Mouse (Mus musculus) olfactory bulb, adult 2 months (tissue): ENCODE results near the gene Relch. TPM values are rescaled to one million over a fixed set of nuclear protein-coding genes. Genes with fewer than 3 reads are reported as not detected.

Source experiments
- H3K27ac ChIP-seq: fragments of 200-500 bp; 2 replicates; pipeline ENCODE4 v1.5.1; 2012; ENCODE audit warnings: low read depth, low read length; ENCODE audit not compliant: insufficient read depth
- H3K4me1 ChIP-seq: fragments of 200-500 bp; 2 replicates; pipeline ENCODE4 v1.6.1; 2012; ENCODE audit warnings: low read length; ENCODE audit not compliant: control insufficient read depth, insufficient read depth
- H3K4me3 ChIP-seq: fragments of 200-500 bp; 2 replicates; pipeline ENCODE4 v1.5.1; 2012; ENCODE audit warnings: mild to moderate bottlenecking, low read depth, low read length, moderate library complexity; ENCODE audit not compliant: insufficient read depth
- CTCF ChIP-seq: fragments of 200-500 bp; IDR thresholded peaks from 2 replicates; pipeline ENCODE4 v1.5.1; 2012; ENCODE audit warnings: low read depth, mild to moderate bottlenecking, low read length, moderate library complexity; ENCODE audit not compliant: insufficient read depth
- POLR2A ChIP-seq: fragments of 200-500 bp; IDR thresholded peaks from 2 replicates; pipeline ENCODE4 v1.6.1; 2012; ENCODE audit warnings: mild to moderate bottlenecking, low read depth, low read length, moderate library complexity; ENCODE audit not compliant: insufficient read depth
- WGBS: fragments of 180-500 bp; shearing (Covaris S2); methylation state at CpG from one replicate; pipeline ENCODE4 v1.1.7; 2018; 5-methylcytosine and 5-hydroxymethylcytosine counted together
- polyA plus RNA-seq: library from polyadenylated mRNA; stranded (reverse); fragments of >200 nt; gene quantifications from 2 replicates; pipeline ENCODE4 v1.2.4, GENCODE M21; 2012; ENCODE audit warnings: low replicate concordance; ENCODE audit not compliant: missing spikeins, insufficient read depth, insufficient read length

Gene Relch
- polyA plus RNA-seq, 1 experiment, result not detected

GRCm38 (mm10) chr1:105781391-105782146, 117.9 kb downstream of the Relch start:
- TF ChIP-seq POLR2A (no peak), CTCF (no peak)
- no peak overlapping the region for H3K4me3 ChIP-seq
- WGBS, result 39% methylated on average over 12 of the region's 12 CpGs
- no peak overlapping the region for H3K27ac ChIP-seq
- peaks cover 10% of the 10 kb centered on the region for H3K4me1 ChIP-seq

- TF ChIP-seq POLR2A, result no peak
- no peak for TF ChIP-seq CTCF
- Histone ChIP-seq H3K4me3 (no peak overlapping the region), H3K4me1 (peaks cover 10% of the 10 kb centered on the region), H3K27ac (no peak overlapping the region)
- 85% methylated on average over 5 of the region's 5 CpGs for WGBS
These were observed 120.8 kb downstream of the Relch start for GRCm38 (mm10) chr1:105784257-105785016.

- Histone ChIP-seq H3K4me3 (no peak overlapping the region), H3K4me1 (peaks cover 8% of the 10 kb centered on the region), H3K27ac (no peak overlapping the region)
- 85% methylated on average over 4 of the region's 4 CpGs for WGBS
- TF ChIP-seq POLR2A, result no peak
- TF ChIP-seq CTCF, result no peak
These were observed 121.5 kb downstream of the Relch start for GRCm38 (mm10) chr1:105785146-105785545.

- Histone ChIP-seq H3K27ac (no peak overlapping the region), H3K4me1 (no peaks in the 10 kb centered on the region), H3K4me3 (no peak overlapping the region)
- TF ChIP-seq CTCF (no peak), POLR2A (no peak)
- WGBS, result 79% methylated on average over 6 of the region's 6 CpGs
These were observed 123.2 kb downstream of the Relch start for GRCm38 (mm10) chr1:105786731-105787357.

- H3K27ac ChIP-seq, result no peak overlapping the region
- no peak for TF ChIP-seq POLR2A
- no peak for TF ChIP-seq CTCF
- 64% methylated on average over 3 of the region's 3 CpGs for WGBS
- no peak overlapping the region for H3K4me3 ChIP-seq
- no peaks in the 10 kb centered on the region for H3K4me1 ChIP-seq
These were observed 126.4 kb downstream of the Relch start for GRCm38 (mm10) chr1:105790103-105790502.

- TF ChIP-seq CTCF (no peak), POLR2A (no peak)
- no peak overlapping the region for H3K27ac ChIP-seq
- 94% methylated on average over 6 of the region's 6 CpGs for WGBS
These were observed 131.0 kb downstream of the Relch start for GRCm38 (mm10) chr1:105794670-105795069.

GRCm38 (mm10) chr1:105795705-105796104, 132.0 kb downstream of the Relch start:
- H3K4me1 ChIP-seq, result no peaks in the 10 kb centered on the region
- no peak overlapping the region for H3K4me3 ChIP-seq
- no peak for TF ChIP-seq CTCF
- TF ChIP-seq POLR2A, result no peak
- H3K27ac ChIP-seq, result no peak overlapping the region
- WGBS, result 89% methylated on average over 4 of the region's 4 CpGs

More at GRCm38 (mm10) chr1:105794670-105795069, 131.0 kb downstream of the Relch start:
- Histone ChIP-seq H3K4me1 (no peaks in the 10 kb centered on the region), H3K4me3 (no peak overlapping the region)

- TF ChIP-seq POLR2A, result no peak
- TF ChIP-seq CTCF, result no peak
- no peaks in the 10 kb centered on the region for H3K4me1 ChIP-seq
- no peak overlapping the region for H3K4me3 ChIP-seq
- no peak overlapping the region for H3K27ac ChIP-seq
- 92% methylated on average over 6 of the region's 6 CpGs for WGBS
These were observed 136.9 kb downstream of the Relch start for GRCm38 (mm10) chr1:105800570-105800969.

- no peak overlapping the region for H3K27ac ChIP-seq
- H3K4me1 ChIP-seq, result no peaks in the 10 kb centered on the region
- TF ChIP-seq CTCF (no peak), POLR2A (no peak)
- no peak overlapping the region for H3K4me3 ChIP-seq
These were observed 137.6 kb downstream of the Relch start for GRCm38 (mm10) chr1:105801252-105801651.
